Mouse (Mus musculus): ENCODE measurements around the gene Cnp.
"Not testable (repeated sequence)": the region's sequence is repeated elsewhere in the genome, so short reads cannot be mapped to it uniquely, and the experiment has no call there.

The Cnp gene

GRCm38 (mm10) chr11:100592346-100593046, 17.8 kb downstream of the Cnp start:
- DNase-seq, result no peak

GRCm38 (mm10) chr11:100594608-100595007, 19.9 kb downstream of the Cnp start:
- peak; percentile 39 for DNase-seq

GRCm38 (mm10) chr11:100595533-100595932, 20.8 kb downstream of the Cnp start:
- DNase-seq, result no peak

GRCm38 (mm10) chr11:100598074-100598473, 23.4 kb downstream of the Cnp start:
- DNase-seq, result no peak

- no peak for DNase-seq
Observed at GRCm38 (mm10) chr11:100601372-100601771, 26.7 kb downstream of the Cnp start.

- DNase-seq, result no peak
Observed at GRCm38 (mm10) chr11:100603155-100603554, 28.5 kb downstream of the Cnp start.

- DNase-seq, result no peak
Observed at GRCm38 (mm10) chr11:100603813-100604212, 29.1 kb downstream of the Cnp start.

- no peak for DNase-seq
Observed at GRCm38 (mm10) chr11:100604321-100605005, 29.8 kb downstream of the Cnp start.

GRCm38 (mm10) chr11:100605451-100605850, 30.7 kb downstream of the Cnp start:
- no peak for DNase-seq

GRCm38 (mm10) chr11:100607121-100607520, 32.4 kb downstream of the Cnp start:
- no peak for DNase-seq

GRCm38 (mm10) chr11:100608796-100609195, 34.1 kb downstream of the Cnp start:
- DNase-seq, result no peak

- no peak for DNase-seq
Observed at GRCm38 (mm10) chr11:100609355-100609996, 34.8 kb downstream of the Cnp start.

- no peak for DNase-seq
Observed at GRCm38 (mm10) chr11:100609997-100610680, 35.4 kb downstream of the Cnp start.

- no peak for DNase-seq
Observed at GRCm38 (mm10) chr11:100611627-100612026, 36.9 kb downstream of the Cnp start.

- DNase-seq, result no peak
Observed at GRCm38 (mm10) chr11:100613241-100613640, 38.5 kb downstream of the Cnp start.

- DNase-seq, result no peak
Observed at GRCm38 (mm10) chr11:100616332-100616731, 41.6 kb downstream of the Cnp start.

GRCm38 (mm10) chr11:100616836-100617235, 42.1 kb downstream of the Cnp start:
- not testable (repeated sequence) for DNase-seq

GRCm38 (mm10) chr11:100617480-100617879, 42.8 kb downstream of the Cnp start:
- no peak for DNase-seq

- peak; percentile 67 for DNase-seq
Observed at GRCm38 (mm10) chr11:100618761-100619484, 44.2 kb downstream of the Cnp start, which contains the start of gene Nkiras2. TSS of gene Nkiras2 (plus strand) at chr11:100619244.

GRCm38 (mm10) chr11:100619485-100619975, 44.8 kb downstream of the Cnp start:
- peak; percentile 97 for DNase-seq

GRCm38 (mm10) chr11:100619982-100620381, 45.3 kb downstream of the Cnp start, which contains the start of gene Dnajc7:
TSS of gene Dnajc7 (minus strand) at chr11:100620168.
- no peak for DNase-seq

GRCm38 (mm10) chr11:100622714-100623113, 48.0 kb downstream of the Cnp start:
- DNase-seq, result peak; percentile 96

Measured in layer of hippocampus, adult 9-11 months (tissue).